Comparison of ENCODE assay signal across 8 mouse cellular contexts in genomic region chr15:25773711-25774513, GRCm38 (mm10).
DNase-seq lines count a peak whose midpoint lies in the region; ATAC-seq lines count a peak whose summit lies in the region.

No protein-coding gene starts in this region.

- H3K36me3 ChIP-seq in hindbrain, embryonic 16.5 days (ENCODE audit: control insufficient read depth, insufficient read depth, low read length) = no peaks in the 10 kb centered on the region

- H3K4me2 ChIP-seq in hindbrain, embryonic 16.5 days (ENCODE audit: low read length) = peak overlapping the region; percentile 59

- WGBS in hindbrain, embryonic 16.5 days = 1% methylated on average over 21 of the region's 21 CpGs

- H3K9me3 ChIP-seq in hindbrain, embryonic 16.5 days (ENCODE audit: control insufficient read depth, low read length) = no peaks in the 10 kb centered on the region

- peak overlapping the region; percentile 35 for H3K4me3 ChIP-seq in hindbrain, embryonic 16.5 days (ENCODE audit: low read length)

- peak; percentile 79 for ATAC-seq in hindbrain, embryonic 16.5 days

- peak overlapping the region; percentile 82 for H3K27ac ChIP-seq in hindbrain, embryonic 16.5 days (ENCODE audit: low read depth, low read length)

- H3K4me1 ChIP-seq in hindbrain, embryonic 16.5 days (ENCODE audit: control insufficient read depth, insufficient read depth, low read depth, low read length) = peaks cover 20% of the 10 kb centered on the region

- DNase-seq in CD8-positive naive resting alpha-beta T cell, adult 2 months (ENCODE audit: low read depth in 2 of 2, low spot score in 2 of 2) = peak; percentile 4 to 24
- DNase-seq in brain, adult 2 months (ENCODE audit: low read depth, low spot score) = peak; percentile 88
- DNase-seq in frontal cortex, postnatal 36 days (ENCODE audit: low spot score in 2 of 2) = peak; percentile 63 to 73
- DNase-seq in layer of hippocampus, postnatal 36 days = peak; percentile 57 to 72
- DNase-seq in lung, postnatal 25 days (ENCODE audit: low spot score) = peak; percentile 41
- peak; percentile 54 for DNase-seq in ovary, postnatal 36 days (ENCODE audit: low spot score)
- DNase-seq in yolk sac, embryonic 10.5 days (ENCODE audit: low spot score) = peak; percentile 47

- H3K9ac ChIP-seq in hindbrain, embryonic 16.5 days (ENCODE audit: low read depth, low read length) = peak overlapping the region; percentile 42

- no peaks in the 10 kb centered on the region for H3K27me3 ChIP-seq in hindbrain, embryonic 16.5 days (replicated peaks; ENCODE audit: control insufficient read depth, insufficient read depth, low read length)

Comparison
In these comparisons a context has a peak if more than half of its experiments do, and no peak if none do; other contexts are left out.
1. Peak in every context shown above with its lines: DNase-seq, ATAC-seq, H3K4me3 ChIP-seq and H3K27ac ChIP-seq.
2. DNase-seq: peak in every context shown above with its lines; median percentile 88 in brain, adult 2 months; 68 in frontal cortex, postnatal 36 days; 64 in layer of hippocampus, postnatal 36 days; 54 in ovary, postnatal 36 days; 47 in yolk sac, embryonic 10.5 days; 41 in lung, postnatal 25 days; 14 in CD8-positive naive resting alpha-beta T cell, adult 2 months.